Mouse (Mus musculus) spleen, postnatal 0 days (tissue): ENCODE data around the gene Yod1. TPM values are rescaled to one million over a fixed set of nuclear protein-coding genes. Genes with fewer than 3 reads are reported as not detected.

ENCODE experiments used
- polyA plus RNA-seq: library from polyadenylated mRNA; unstranded; fragments of >200 nt; fragmentation: Nextera tagmentation; extraction: Ambion mirVana; gene quantifications from 2 replicates; pipeline ENCODE4 v1.2.1, GENCODE M21; 2015

Yod1 gene
- polyA plus RNA-seq: 29.8 and 33.8 TPM in 2 replicates

GRCm38 (mm10) chr1:130717291-130717871, at the start of gene Yod1:
Gene Yod1, plus strand, starts transcription at chr1:130717327.

GRCm38 (mm10) chr1:130715561-130716217, 1.4 kb upstream of the Yod1 start, which contains the start of gene Gm29427:
Gene Gm29427, minus strand, starts transcription at chr1:130715799.

GRCm38 (mm10) chr1:130729153-130729552, 12.0 kb downstream of the Yod1 start, which contains the start of gene Pfkfb2:
Gene Pfkfb2, minus strand, starts transcription at chr1:130729253.

GRCm38 (mm10) chr1:130731741-130732337, 14.7 kb downstream of the Yod1 start, which contains the start of gene AA986860:
Gene AA986860, plus strand, starts transcription at chr1:130731976.

Other genes starting within 250 kb of the Yod1 start
- gene Zp3r, start 87.7 kb upstream of the Yod1 start, polyA plus RNA-seq: not detected in 2 replicates
- gene C4bp, start 55.7 kb upstream of the Yod1 start, polyA plus RNA-seq: 0.08 and 0.23 TPM in 2 replicates
- gene Gm29427, start 1.5 kb upstream of the Yod1 start, polyA plus RNA-seq: not detected in 2 replicates
- gene Pfkfb2, start 11.9 kb downstream of the Yod1 start, polyA plus RNA-seq: 4.0 and 4.6 TPM in 2 replicates
- 2.8 and 3.0 TPM in 2 replicates for gene AA986860, start 14.6 kb downstream of the Yod1 start, polyA plus RNA-seq
- not detected in 2 replicates for gene Fcamr, start 83.6 kb downstream of the Yod1 start, polyA plus RNA-seq
- 0.04 TPM in 1 of 2 replicates, not detected in the other for gene Pigr, start 109.4 kb downstream of the Yod1 start, polyA plus RNA-seq
- 3.4 and 3.6 TPM in 2 replicates for gene Fcmr, start 148.3 kb downstream of the Yod1 start, polyA plus RNA-seq
- gene Il24, start 170.1 kb downstream of the Yod1 start, polyA plus RNA-seq: not detected in 2 replicates
- gene Il20, start 194.1 kb downstream of the Yod1 start, polyA plus RNA-seq: not detected in 2 replicates
- gene Il19, start 222.8 kb downstream of the Yod1 start, polyA plus RNA-seq: not detected in 2 replicates